Mouse (Mus musculus): ENCODE results near the gene Eps8l2.

Gene Eps8l2

DNA sequence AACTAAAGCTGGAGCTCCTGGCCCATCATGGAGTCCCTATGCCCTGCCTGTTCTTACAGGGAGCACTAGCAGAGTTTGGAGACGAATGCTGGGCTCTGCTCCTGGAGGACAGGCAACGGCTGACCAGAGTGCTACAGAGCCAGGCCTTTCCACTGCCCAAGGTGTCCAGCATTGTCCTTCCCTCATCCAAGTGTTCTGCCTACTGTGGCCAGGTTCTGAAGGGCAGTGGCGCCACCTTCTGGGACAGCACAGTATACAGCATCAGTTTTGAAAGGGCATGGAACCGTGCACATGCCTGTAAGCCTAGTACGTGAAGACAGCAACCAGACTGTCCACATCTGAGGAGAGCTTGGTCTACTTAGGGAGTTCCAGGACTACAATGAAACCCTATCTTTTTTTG is 64.6 kb downstream of the Eps8l2 start:
- no peak for TF ChIP-seq GATA4 (IDR thresholded peaks at IDR 0.05; ENCODE audit: insufficient replicate concordance, low read length)

DNA sequence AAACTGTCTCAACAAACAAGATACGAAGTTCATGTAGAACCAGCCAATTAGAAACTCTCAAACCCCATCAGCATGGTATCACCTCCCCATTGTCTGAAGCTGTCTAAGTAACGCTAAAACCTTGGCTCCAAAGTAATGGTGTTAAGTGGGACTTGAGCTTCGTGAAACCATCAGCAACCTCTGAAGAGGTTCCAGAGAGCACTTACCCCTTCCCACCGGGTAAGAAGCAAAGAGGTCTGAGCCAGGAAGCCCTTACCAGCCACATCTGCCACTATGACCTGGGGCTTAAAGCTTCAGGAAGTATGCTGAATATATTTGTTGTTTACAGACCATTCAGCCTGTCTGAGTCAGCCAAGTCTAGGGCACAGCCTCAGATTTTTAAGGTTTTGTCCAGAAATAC is 66.8 kb downstream of the Eps8l2 start:
- no peak for TF ChIP-seq GATA4 (IDR thresholded peaks at IDR 0.05; ENCODE audit: insufficient replicate concordance, low read length)

DNA sequence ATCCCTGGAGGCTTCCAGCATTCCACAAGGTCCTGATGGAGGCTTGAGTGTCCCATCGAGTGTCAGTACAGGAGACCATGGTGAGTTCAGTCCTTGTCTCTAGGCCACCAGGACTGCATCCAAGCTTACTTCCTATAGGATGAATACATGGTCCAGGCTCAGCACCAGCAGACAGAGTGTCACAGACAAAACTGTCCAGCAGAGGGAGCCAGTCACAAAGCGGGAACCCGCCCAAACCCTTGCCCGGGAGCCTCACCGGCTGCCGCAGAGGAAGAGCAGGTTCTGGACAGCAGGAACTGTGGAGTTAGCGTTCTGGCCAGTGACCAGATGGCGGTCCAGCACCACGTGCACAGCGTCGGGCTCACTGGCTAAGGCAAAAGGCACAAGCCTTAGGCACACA is 70.2 kb downstream of the Eps8l2 start:
- no peak for TF ChIP-seq GATA4 (IDR thresholded peaks at IDR 0.05; ENCODE audit: insufficient replicate concordance, low read length)

DNA sequence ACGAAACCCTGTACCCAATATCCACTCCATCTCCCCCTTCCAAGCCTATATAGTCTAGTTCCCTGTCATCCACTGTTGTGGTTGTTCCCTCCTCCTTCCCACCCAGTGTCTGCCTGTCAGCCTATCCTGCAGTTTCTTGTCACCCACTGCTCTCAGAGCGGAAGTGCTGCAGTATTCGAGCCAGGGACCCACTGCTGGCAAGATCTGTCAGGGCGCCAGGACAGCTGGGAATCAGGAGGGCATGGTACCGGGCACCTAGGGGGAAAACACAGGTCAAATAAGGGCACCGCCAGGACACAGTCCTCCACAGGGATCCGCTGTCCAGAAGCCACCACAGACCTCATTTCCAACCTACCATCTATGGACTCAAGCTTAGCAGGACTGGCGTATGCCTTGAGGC is 72.0 kb downstream of the Eps8l2 start:
- no peak for TF ChIP-seq GATA4 (IDR thresholded peaks at IDR 0.05; ENCODE audit: insufficient replicate concordance, low read length)

DNA sequence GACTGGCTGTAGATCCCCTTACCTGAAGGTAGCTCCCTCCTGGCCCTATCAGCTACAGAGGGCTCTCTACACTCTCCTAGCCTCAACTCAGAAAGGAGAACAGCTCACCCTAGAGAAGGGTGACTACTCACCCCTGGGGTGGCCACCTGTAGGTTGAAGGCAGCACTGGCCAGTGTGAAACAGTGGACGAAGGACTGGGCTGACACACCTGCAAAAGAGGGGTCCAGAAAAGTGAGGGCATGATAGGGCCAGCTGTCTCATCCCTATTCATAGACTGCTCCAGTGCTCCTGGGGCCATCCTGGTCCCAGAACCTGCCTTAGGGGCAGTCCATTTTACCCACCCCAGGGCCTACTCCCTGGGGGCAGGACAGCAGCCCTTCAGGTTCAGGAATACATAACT is 73.0 kb downstream of the Eps8l2 start:
- no peak for TF ChIP-seq GATA4 (IDR thresholded peaks at IDR 0.05; ENCODE audit: insufficient replicate concordance, low read length)

Measured in liver, adult (tissue).